Mouse (Mus musculus) ovary, postnatal 14 days (tissue): ENCODE data around the gene Hist1h3d.
A peak's percentile ranks its signal among the peaks of the same experiment; 100 is the strongest.
"Not testable (repeated sequence)": the region's sequence is repeated elsewhere in the genome, so short reads cannot be mapped to it uniquely, and the experiment has no call there.

Source experiments
- DNase-seq: peaks from one replicate; pipeline ENCODE4 v3.0.0; 2022; ENCODE audit warnings: low spot score

The Hist1h3d gene

DNA sequence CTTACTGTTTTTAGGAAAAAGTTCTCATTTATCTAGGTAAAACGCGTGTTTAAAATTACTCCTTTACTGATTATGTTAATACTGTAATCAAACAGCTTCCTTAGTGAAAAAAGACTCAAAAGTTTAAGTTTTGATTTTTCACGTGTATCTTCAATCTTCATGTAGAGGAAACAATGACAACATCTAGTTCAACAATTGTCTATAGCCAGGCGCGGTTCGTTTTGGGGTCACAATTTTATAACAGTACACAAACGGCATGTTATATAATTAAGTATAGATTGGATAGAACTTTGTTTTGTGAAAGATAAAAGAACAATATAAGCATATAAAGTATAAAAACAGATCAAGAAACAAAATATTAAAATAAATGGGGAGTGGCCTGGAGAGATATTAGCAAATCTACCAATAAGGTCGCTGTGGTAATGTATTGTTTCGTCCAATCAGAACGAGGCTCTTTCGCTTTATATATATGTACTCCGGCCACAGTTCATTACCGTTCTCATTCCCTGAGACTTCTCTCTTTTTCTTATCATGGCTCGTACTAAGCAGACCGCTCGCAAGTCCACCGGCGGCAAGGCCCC, at the start of gene Hist1h3d:
Gene Hist1h3d, plus strand, starts transcription at position 493 of the 581 bp plus-strand sequence.
- DNase-seq: no peak

DNA sequence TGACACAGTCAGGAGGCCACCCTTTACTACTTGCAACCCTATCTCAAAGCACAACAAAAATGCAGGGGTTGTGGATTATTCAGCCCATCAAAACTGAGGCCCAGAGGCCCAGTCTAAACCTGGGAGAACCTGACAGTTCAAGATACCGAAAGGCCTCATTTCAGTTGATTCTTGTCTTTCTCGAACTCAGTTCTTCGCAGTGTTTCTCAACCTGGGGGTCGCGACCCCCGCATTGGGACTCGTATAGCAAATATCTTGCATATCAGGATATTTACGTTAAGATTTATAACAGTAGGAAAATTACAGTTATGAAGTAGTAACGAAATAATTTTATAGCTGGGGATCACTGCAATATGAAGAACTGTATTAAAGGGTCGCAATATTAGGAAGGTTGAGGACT, 49.7 kb upstream of the Hist1h3d start:
- DNase-seq: no peak

DNA sequence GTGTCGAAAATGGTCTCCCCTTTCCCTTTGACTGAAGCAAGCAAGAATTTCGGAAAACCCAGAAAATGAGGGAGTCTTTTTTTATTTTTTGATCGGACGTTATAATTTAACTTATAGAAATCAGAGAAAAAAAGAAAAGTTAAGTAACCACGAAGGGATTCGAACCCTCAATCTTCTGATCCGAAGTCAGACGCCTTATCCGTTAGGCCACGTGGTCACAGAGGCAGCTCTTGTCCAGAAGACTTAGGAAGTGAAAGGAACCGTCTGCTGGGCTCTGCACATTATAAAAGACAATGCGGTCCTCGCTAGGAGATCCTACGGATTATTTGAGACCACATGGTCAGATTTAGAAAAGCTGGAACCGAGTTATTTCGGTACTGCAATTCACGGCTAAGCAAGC, 49.3 kb upstream of the Hist1h3d start:
- peak; percentile 94 for DNase-seq

DNA sequence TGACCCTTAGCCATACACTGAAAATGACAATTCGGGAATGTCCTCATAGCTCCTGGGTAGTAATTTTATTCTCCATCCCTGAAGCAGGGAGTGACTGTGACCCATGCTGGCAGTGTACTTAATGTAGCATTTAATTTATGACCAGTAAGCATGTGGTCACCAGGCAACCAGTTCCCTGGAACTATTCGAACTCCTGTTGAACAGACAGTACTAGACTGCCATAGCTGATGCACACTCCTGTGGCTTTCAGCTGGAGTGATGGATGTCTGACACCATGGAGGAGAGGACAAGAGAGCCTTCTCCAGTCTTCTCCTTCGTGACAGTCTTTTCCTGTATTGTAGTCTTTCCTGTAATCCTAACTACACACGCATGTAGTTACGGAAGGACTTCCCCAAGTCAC, 46.6 kb upstream of the Hist1h3d start:
- no peak for DNase-seq

DNA sequence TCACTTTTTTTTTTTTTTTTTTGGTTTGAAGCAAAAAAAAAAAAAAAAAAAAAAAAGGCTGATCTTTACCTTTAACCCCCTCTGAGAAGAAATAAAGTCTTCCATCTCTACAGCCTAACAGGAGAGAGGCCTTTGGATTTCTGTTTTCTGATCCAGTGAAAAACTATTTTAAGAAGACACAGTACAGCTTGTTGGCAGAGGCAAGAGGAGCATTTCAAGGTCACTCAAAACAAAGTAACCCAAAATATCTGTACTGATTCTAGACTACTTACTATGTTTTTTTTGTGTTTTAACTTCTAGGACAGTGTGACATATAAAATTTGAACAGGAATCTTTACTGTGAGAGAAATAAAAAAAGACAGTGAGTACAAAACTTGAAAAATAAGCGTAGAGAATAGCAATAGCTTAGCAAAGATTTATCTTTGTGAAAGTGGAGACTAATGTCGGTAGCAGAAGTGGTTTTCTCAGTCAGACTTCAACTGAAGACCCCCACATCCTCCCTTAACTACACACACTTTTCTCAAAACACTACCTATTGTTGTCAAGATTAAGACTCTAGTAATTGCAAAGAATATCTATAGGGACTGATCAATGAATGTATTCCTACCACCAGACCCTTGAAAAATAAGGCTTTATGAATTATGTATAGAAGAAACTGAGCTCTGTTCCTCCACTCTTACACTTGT, 45.9 kb upstream of the Hist1h3d start:
- DNase-seq: no peak

DNA sequence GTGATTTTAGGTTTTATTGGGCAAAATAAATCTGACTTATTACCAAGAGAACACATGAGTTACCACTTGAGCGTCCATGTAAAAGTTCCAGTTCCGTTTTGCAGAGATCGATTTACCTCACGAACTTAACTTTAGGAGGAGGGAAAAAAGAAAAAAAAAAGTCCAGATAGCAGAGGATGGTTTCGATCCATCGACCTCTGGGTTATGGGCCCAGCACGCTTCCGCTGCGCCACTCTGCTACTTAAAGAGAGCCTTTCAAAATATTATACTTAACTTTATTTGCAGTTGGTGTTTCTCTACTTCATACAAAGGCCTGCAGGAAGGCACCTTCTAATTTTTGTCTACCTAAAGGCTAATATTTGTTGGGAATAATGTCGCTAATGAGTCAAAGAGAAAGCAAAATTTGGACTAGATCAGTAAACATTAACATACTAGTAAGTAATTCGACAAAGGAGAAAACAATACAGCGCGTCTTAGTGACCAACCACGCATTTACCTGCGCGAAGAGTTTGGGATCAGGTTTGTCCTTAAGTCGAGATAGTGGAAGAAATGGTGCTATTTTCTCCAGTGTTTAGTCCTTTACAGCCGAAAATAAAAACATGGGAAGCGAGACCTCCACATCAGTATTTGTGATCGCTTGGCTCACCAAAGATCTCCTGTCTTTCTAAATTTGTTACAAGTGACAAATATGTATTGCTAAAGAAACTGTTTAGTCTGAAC, 45.2 kb upstream of the Hist1h3d start:
- no peak for DNase-seq

DNA sequence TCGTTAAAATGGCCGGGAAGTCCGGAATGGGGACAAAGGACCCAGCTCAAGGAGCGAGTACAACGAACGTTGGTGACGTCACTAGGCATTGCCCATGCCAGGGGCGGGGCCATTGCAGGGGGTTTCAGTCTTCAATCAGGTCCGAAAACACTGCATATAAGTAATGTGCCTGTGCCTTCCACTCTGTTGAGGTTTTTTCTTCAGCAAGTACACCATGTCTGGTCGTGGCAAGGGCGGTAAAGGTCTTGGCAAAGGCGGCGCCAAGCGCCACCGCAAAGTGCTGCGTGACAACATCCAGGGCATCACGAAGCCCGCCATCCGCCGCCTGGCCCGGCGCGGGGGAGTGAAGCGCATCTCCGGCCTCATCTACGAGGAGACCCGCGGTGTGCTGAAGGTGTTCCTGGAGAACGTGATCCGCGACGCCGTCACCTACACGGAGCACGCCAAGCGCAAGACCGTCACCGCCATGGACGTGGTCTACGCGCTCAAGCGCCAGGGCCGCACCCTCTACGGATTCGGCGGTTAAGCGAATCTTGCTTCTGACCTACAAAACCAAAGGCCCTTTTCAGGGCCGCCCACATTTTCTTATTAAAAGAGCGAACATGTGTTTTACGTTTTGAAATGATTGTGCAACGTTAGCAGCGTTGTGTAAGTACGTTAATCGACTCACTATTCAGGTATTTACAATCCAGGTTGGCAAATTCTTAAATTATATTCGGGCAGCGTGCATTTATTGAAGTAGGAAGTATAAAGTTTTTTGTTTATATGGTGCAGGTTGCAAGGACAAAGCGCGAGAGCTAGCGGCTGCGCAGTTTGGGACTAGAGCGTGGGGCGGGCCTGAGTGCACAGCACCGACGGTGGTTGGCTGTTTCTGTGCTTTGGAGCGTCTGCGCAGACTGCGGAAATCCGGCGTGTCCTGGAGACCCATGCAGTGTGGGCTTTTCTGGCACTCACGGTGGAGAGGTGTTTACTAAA, 44.4 kb upstream of the Hist1h3d start, which contains the start of gene Hist1h4h:
Gene Hist1h4h, plus strand, starts transcription at position 150 of the 975 bp plus-strand sequence.
- peak; percentile 97 for DNase-seq

DNA sequence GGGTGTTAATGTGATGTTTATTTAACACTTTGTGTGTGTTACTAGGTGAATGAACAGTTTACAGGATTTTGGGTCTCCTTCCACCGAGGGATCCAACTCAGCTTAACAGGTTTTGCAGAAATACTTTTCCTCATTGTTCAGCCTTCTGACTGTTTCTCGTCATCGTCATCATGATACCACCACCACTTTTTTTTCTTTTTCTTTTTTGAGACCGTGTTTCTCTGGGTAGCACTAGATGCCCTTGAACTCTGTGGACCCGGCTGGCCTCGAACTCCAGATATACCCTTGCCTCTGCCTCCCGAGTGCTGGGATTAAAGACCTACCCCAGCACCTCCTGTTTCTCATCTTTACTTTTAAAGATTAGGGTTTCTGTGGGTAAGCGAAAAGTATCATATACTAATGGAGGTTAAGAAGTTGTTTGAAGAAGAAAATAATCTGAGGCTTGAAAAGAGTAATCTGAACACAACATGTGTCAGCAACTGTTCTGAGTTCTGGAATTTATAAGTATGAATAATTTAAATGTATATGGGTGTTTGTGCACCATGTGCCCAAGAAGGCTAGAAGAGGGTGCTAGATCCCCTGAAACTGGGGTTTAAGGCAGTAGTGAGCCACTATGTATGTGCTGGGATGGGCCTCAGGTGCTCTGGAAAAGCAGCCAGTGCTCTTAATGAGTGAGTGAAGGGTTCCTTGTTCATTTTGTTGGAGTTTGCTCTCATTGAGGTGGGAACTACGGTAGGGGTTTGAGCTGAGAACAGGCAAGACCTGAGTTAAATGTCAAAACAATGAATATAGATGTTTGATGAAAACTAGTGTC, 43.1 kb upstream of the Hist1h3d start:
- no peak for DNase-seq

DNA sequence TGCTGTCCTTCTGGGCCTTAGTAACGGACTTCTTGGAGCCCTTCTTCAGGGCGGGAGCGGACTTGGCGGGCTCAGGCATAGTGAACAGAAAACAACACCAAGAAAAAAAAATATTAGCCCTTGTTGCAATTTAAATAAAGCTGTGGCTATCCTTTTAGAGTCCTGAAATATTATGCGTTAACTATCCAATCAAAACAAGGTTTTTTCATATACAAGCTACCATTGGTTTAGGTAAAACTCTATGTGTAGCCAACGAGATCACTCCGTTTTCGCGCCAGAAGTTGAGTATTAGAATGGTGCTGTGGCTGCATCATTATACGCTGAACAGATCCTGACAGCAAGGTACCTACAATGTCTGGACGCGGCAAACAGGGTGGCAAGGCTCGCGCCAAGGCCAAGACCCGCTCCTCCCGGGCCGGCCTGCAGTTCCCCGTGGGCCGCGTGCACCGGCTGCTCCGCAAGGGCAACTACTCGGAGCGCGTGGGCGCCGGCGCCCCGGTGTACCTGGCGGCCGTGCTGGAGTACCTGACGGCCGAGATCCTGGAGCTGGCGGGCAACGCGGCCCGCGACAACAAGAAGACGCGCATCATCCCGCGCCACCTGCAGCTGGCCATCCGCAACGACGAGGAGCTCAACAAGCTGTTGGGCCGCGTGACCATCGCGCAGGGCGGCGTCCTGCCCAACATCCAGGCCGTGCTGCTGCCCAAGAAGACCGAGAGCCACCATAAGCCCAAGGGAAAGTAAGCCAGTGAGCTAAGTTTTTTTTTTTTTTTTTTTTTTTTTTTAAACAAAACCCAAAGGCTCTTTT, 41.8 kb upstream of the Hist1h3d start, which contains the start of gene Hist1h2af:
Gene Hist1h2af, plus strand, starts transcription at position 347 of the 808 bp plus-strand sequence.
- DNase-seq: not testable (repeated sequence)

DNA sequence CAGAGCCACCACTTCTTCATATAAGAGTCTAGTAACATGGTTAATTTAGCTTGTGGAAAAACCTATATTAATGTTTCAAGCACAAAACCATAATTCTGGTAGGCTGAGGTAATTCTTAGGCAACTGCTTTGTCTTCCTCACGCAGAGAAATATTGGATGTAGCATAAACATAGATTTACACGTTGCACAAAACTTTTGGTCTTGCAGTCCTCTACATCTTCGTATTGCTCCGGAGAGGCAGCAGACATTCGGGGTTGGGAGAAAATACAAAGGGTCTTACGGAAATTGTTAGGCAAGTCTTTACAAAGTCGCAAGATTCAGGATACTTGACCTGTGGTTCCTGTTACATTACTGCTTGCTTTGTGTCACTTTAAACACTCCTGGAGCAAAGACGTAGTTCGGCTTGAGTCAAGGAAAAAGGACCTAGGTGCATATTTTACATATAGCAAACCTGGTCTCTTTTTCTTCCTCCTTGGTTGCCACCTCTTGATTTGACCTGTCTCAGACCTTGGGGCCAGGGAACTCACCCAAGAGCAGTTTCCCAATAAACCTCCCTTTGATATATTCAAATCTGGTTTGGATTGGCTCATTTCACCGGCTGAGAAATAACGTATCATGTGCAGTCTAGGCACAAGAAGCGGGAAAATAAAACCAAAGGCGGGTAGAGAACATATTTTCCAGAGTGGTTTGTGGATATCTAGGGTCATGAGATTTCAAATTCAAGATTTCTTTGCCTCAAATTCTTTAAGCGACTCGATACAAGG, 41.0 kb upstream of the Hist1h3d start:
- DNase-seq: no peak

DNA sequence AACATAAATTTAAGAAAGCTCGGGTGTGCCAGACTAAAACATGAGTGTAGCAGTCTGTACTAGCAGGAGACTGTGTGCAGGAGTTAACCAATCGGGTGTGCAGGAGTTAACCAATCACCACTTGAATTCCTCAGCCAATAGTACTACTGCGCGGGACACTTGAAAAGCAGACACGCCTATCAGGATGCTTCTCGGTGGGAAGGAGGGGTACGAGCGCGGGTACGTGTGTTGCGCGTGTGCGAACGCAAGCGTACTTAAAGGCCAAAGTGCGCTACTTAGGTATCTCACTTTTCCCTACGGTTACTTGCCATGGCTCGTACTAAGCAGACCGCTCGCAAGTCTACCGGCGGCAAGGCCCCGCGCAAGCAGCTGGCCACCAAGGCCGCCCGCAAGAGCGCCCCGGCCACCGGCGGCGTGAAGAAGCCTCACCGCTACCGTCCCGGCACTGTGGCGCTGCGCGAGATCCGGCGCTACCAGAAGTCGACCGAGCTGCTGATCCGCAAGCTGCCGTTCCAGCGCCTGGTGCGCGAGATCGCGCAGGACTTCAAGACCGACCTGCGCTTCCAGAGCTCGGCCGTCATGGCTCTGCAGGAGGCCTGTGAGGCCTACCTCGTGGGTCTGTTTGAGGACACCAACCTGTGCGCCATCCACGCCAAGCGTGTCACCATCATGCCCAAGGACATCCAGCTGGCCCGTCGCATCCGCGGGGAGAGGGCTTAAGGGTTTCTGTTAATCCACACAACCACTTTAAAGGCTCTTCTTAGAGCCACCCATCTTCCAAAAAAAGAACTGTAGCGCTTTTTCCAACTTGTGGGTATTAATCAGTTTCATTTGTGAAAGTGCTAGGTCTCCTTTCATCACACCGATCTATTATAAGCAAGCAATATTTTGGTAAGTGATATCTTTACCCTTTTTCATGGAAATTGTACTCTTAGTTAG, 40.2 kb upstream of the Hist1h3d start, which contains the start of gene Hist1h3g:
Gene Hist1h3g, plus strand, starts transcription at position 286 of the 939 bp plus-strand sequence.
- peak; percentile 78 for DNase-seq

DNA sequence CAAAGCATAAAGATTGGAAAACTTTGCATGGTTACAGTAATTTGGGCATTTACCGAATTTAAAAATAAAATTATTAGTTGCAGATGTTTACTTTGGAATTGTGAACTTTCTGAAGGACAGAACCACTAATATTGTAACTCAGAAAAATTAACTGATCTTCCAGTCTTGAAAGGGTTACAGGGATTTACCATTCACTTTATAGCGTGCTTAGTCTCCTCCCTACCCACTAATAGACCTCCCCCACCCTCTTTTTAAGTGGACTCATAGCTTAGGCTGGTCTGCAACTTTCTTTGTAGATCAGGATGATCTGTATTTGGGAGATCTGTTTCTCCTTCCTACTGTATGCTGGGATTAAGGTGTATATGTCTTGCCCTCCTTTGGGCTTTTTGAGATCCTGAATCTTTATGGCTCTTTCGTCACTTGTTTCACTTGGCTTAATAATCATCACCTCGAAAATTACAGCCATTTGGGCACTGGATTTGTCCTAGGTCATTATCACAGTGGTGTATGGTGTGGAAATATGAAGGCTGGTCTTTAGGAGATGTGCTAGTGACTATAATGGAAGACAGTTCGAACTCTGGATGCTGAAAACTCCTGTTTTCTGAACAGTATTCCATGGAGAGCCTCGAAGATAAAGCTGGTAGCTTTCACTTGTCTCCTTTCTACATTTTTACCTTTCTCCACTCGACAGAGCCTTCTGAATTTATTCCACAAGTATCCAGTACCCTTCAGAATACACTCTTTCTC, 39.3 kb upstream of the Hist1h3d start:
- no peak for DNase-seq

DNA sequence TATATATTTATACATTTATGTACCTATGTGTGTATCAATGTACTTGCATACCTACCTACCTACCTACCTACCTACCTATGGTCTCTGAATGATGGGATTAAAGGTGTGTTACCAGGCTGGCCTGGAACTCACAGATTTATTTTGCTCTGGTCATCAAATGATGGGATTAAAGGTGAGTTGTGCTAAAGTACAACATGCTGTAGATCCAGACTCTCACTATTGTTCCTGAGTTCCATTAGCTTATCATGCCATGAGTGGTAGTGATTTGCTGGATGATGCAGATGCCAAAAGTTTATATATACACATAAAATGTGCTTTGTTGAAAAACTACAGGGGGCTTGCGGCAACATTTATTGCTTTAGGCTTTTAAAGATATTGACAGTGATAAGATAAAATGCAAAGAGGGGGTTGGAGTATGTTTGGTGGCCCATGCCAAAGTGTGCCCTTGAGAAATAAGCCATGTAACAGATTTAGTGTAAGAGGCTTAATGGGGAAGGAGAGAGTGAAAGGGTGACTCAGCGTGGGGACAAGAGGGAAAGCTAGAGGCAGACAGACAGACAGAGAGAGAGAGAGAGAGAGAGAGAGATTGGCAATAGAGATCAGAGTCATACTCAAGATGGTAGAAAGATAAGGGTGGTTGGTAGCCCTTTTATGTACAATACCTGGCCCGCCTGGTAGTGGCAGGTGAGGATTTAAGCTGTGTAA, 38.4 kb upstream of the Hist1h3d start:
- no peak for DNase-seq

DNA sequence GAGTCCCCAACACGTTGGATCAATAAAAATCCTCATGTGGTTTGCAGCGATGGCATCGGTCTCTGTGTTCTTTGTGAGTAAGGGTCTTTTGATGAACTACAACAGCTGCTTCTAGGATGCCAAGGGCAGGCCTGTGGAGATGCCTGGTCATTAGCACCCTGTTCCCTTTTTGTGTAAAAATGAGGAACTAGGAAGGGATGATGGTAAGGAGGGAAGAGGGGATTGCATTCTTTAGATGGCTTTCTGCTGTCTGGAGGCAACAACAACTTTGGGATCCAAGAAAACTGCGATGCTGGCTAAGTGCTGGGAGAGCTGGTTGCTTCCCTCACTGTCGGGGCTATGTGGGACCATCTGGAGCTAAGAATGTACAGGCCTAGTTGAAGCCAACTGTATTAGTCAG, 37.3 kb upstream of the Hist1h3d start:
- no peak for DNase-seq

DNA sequence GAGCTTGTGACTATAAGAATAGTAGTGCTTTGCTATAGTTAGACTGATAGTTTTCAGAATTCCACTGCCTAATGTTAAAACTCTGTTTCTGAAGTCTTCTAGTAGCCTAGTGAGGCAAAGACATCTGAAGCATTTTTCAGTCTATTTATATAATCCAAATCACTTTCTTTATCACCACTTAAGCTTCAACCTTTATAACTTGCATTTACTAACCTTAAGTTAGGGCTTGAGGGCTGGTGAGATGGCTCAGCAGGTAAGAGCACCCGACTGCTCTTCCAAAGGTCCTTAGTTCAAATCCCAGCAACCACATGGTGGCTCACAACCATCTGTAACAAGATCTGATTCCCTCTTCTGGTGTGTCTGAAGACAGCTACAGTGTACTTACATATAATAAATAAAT, 35.7 kb upstream of the Hist1h3d start:
- not testable (repeated sequence) for DNase-seq

DNA sequence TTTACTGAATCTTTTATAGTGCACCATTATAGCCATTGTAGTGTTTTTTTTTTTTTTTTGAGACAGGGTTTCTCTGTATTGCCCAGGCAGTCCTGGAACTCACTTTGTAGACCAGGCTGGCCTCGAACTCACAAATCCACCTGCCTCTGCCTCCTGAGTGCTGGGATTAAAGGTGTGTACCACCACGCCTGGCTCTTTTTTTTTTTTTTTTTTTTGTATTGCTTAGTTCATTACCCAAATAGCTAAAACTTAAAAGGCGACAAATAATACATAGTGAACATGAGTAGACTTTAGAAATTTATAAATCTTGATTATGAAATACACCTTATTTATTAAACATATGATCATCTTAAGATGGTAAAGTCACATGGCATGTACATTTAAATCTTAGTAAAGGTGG, 34.1 kb upstream of the Hist1h3d start:
- DNase-seq: no peak
